Comparison of ENCODE assay signal across 7 mouse cellular contexts in the genomic region with DNA sequence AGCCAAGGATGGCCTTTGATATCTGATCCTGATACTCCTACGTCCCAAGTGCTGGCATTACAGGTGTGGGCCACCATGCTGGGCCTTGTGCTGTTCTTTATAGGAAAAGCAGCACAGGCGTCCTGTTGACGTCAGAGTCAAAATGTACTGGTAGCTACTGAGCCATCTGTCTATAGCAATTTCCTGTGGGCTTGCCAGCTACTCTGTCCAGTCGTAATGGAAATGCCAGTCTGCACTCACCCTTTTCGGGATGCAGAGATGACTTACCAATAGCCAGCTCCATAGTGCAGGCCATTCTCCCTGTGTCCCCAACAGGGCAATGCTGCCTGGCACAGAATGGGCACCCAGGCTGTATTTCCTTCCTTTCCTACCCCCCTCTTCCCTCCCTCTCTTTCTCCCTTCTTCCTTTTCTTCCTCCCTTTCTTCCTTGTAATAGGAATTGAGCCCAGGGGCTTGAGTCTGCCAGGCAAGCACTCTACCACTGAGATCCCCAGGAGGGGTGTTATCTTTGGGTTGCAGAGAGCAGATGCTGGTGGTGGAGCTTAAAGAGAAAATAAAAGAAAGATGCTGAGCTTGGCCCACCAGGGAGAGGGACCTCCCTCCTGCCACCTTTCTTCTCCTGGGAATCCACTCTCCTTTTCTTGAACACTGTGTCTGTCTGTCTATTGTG.
DNase-seq lines count a peak whose midpoint lies in the region; ATAC-seq lines count a peak whose summit lies in the region.

No protein-coding gene starts in this region.

- 0 out of 2 replicates have a peak, but pooled peaks have one; percentile 10 for ATAC-seq in lung, embryonic 15.5 days (ENCODE audit: borderline replicate concordance, extremely low read depth, low FRiP score, low TSS enrichment)
- no peak for ATAC-seq in embryonic facial prominence, embryonic 14.5 days (ENCODE audit: low read depth)
- 0 out of 2 replicates have a peak, but pooled peaks have one; percentile 45 for ATAC-seq in intestine, embryonic 14.5 days (replicated peaks; ENCODE audit: low FRiP score, low TSS enrichment, low read depth)
- ATAC-seq in stomach, embryonic 15.5 days (ENCODE audit: insufficient read depth, low FRiP score, low read depth) = no peak

- DNase-seq in lung, postnatal 10 days = no peak
- no peak for DNase-seq in embryonic facial prominence, embryonic 14.5 days (ENCODE audit: low spot score)
- DNase-seq in intestine, embryonic 14.5 days (ENCODE audit: low spot score) = no peak
- no peak for DNase-seq in ovary, adult 18-20 months (ENCODE audit: low spot score)
- DNase-seq in urinary bladder, adult 18-20 months (ENCODE audit: low spot score in 2 of 2) = no peak

- H3K9me3 ChIP-seq in lung, embryonic 15.5 days = no peaks in the 10 kb centered on the region
- H3K9me3 ChIP-seq in embryonic facial prominence, embryonic 14.5 days (ENCODE audit: control insufficient read depth, low read length) = no peaks in the 10 kb centered on the region
- H3K9me3 ChIP-seq in intestine, embryonic 14.5 days (ENCODE audit: control insufficient read depth, low read length) = no peaks in the 10 kb centered on the region
- H3K9me3 ChIP-seq in stomach, embryonic 15.5 days = no peaks in the 10 kb centered on the region

- H3K4me1 ChIP-seq in lung, embryonic 15.5 days = peaks cover 20% of the 10 kb centered on the region
- peaks cover 17% of the 10 kb centered on the region; the same call in 1 of the 2 replicates for H3K4me1 ChIP-seq in embryonic facial prominence, embryonic 14.5 days (ENCODE audit: control insufficient read depth, insufficient read depth, low read length)
- peaks cover 13% of the 10 kb centered on the region; the same call in 1 of the 2 replicates for H3K4me1 ChIP-seq in intestine, embryonic 14.5 days (replicated peaks; ENCODE audit: control insufficient read depth, insufficient read depth, low read length)
- peaks cover 6% of the 10 kb centered on the region for H3K4me1 ChIP-seq in stomach, embryonic 15.5 days

- 80% methylated on average over 5 of the region's 5 CpGs for WGBS in lung, embryonic 15.5 days
- 59% methylated on average over 5 of the region's 5 CpGs for WGBS in embryonic facial prominence, embryonic 14.5 days
- WGBS in intestine, embryonic 14.5 days = 85% methylated on average over 5 of the region's 5 CpGs
- 74% methylated on average over 5 of the region's 5 CpGs for WGBS in stomach, embryonic 15.5 days

- no peaks in the 10 kb centered on the region for H3K36me3 ChIP-seq in lung, embryonic 15.5 days
- H3K36me3 ChIP-seq in embryonic facial prominence, embryonic 14.5 days (ENCODE audit: control insufficient read depth, insufficient read depth, low read length) = no peaks in the 10 kb centered on the region
- H3K36me3 ChIP-seq in intestine, embryonic 14.5 days (ENCODE audit: control insufficient read depth, insufficient read depth, low read length) = no peaks in the 10 kb centered on the region
- no peaks in the 10 kb centered on the region for H3K36me3 ChIP-seq in stomach, embryonic 15.5 days

- no peak overlapping the region for H3K9ac ChIP-seq in lung, embryonic 15.5 days
- H3K9ac ChIP-seq in embryonic facial prominence, embryonic 14.5 days (ENCODE audit: low read depth, low read length) = 0 out of 2 replicates have a peak overlapping the region, but pooled peaks have one; percentile 15
- H3K9ac ChIP-seq in intestine, embryonic 14.5 days (ENCODE audit: low read length) = no peak overlapping the region
- H3K9ac ChIP-seq in stomach, embryonic 15.5 days = no peak overlapping the region

- H3K4me2 ChIP-seq in lung, embryonic 15.5 days = no peak overlapping the region
- no peak overlapping the region for H3K4me2 ChIP-seq in embryonic facial prominence, embryonic 14.5 days (ENCODE audit: low read depth, low read length)
- no peak overlapping the region for H3K4me2 ChIP-seq in intestine, embryonic 14.5 days (ENCODE audit: low read length)
- no peak overlapping the region for H3K4me2 ChIP-seq in stomach, embryonic 15.5 days

- peak overlapping the region; percentile 83 for H3K27ac ChIP-seq in lung, embryonic 15.5 days
- peak overlapping the region; percentile 74 for H3K27ac ChIP-seq in embryonic facial prominence, embryonic 14.5 days (replicated peaks; ENCODE audit: low read depth, low read length)
- peak overlapping the region; percentile 10; the same call in 1 of the 2 replicates for H3K27ac ChIP-seq in intestine, embryonic 14.5 days (ENCODE audit: low read depth)
- H3K27ac ChIP-seq in stomach, embryonic 15.5 days = peak overlapping the region; percentile 65

- H3K27me3 ChIP-seq in lung, embryonic 15.5 days = no peaks in the 10 kb centered on the region
- H3K27me3 ChIP-seq in embryonic facial prominence, embryonic 14.5 days (replicated peaks; ENCODE audit: control insufficient read depth, insufficient read depth, low read length) = no peaks in the 10 kb centered on the region
- H3K27me3 ChIP-seq in intestine, embryonic 14.5 days (replicated peaks; ENCODE audit: control insufficient read depth, insufficient read depth, low read length) = no peaks in the 10 kb centered on the region
- no peaks in the 10 kb centered on the region for H3K27me3 ChIP-seq in stomach, embryonic 15.5 days (replicated peaks)

- H3K4me3 ChIP-seq in lung, embryonic 15.5 days = no peak overlapping the region
- H3K4me3 ChIP-seq in embryonic facial prominence, embryonic 14.5 days (ENCODE audit: low read depth, low read length) = no peak overlapping the region
- no peak overlapping the region for H3K4me3 ChIP-seq in intestine, embryonic 14.5 days (ENCODE audit: low read depth, low read length)
- no peak overlapping the region for H3K4me3 ChIP-seq in stomach, embryonic 15.5 days (replicated peaks)

Comparison
In these comparisons a context has a peak if more than half of its experiments do, and no peak if none do; other contexts are left out.
1. ATAC-seq: peak in lung, embryonic 15.5 days (single experiment) and intestine, embryonic 14.5 days (single experiment); none in embryonic facial prominence, embryonic 14.5 days (single experiment) and stomach, embryonic 15.5 days (single experiment).
2. H3K27ac ChIP-seq: peak in every context shown above with its lines; median percentile 83 in lung, embryonic 15.5 days; 74 in embryonic facial prominence, embryonic 14.5 days; 65 in stomach, embryonic 15.5 days; 10 in intestine, embryonic 14.5 days.